Mouse (Mus musculus): ENCODE data around the gene Col10a1. TPM values are rescaled to one million over a fixed set of nuclear protein-coding genes. Genes with fewer than 3 reads are reported as not detected.
"Not testable (repeated sequence)": the region's sequence is repeated elsewhere in the genome, so short reads cannot be mapped to it uniquely, and the experiment has no call there.

Gene Col10a1
- polyA plus RNA-seq (2015; fragmentation: Nextera tagmentation; extraction: Ambion mirVana): 0.06 and 0.10 TPM in 2 replicates

GRCm38 (mm10) chr10:34389681-34390080 lies at the start of gene Col10a1:
Gene Col10a1 (plus strand): TSS chr10:34389981.
- WGBS: 57% methylated on average over 8 of the region's 8 CpGs
- ATAC-seq: no peak
- H3K4me2 ChIP-seq: no peak within 1 kb of the TSS

GRCm38 (mm10) chr10:34341014-34341413 lies 48.8 kb upstream of the Col10a1 start:
- 83% methylated on average over 6 of the region's 6 CpGs for whole genome bisulfite sequencing
- no peak for ATAC-seq
- Histone ChIP-seq H3K9ac (no peak overlapping the region), H3K4me1 (no peaks in the 10 kb centered on the region), H3K9me3 (replicated peaks) (no peaks in the 10 kb centered on the region), H3K4me3 (no peak overlapping the region), H3K36me3 (ENCODE audit: poor library complexity, severe bottlenecking) (no peaks in the 10 kb centered on the region), H3K27ac (no peak overlapping the region), H3K4me2 (no peak overlapping the region), H3K27me3 (no peaks in the 10 kb centered on the region)

More at GRCm38 (mm10) chr10:34389681-34390080, at the start of gene Col10a1:
- H3K27me3 ChIP-seq: no peaks in the 10 kb centered on the region
- H3K9me3 ChIP-seq (replicated peaks): no peaks in the 10 kb centered on the region
- no peak within 1 kb of the TSS for H3K27ac ChIP-seq
- H3K36me3 ChIP-seq (ENCODE audit: poor library complexity, severe bottlenecking): no peaks in the 10 kb centered on the region
- H3K9ac ChIP-seq: no peak within 1 kb of the TSS
- H3K4me1 ChIP-seq: no peaks in the 10 kb centered on the region
- H3K4me3 ChIP-seq: no peak within 1 kb of the TSS

GRCm38 (mm10) chr10:34341886-34342285 lies 47.9 kb upstream of the Col10a1 start:
- no peak overlapping the region for H3K9ac ChIP-seq
- no peak overlapping the region for H3K27ac ChIP-seq
- no peak for ATAC-seq
- 89% methylated on average over 1 of the region's 1 CpGs for WGBS
- no peaks in the 10 kb centered on the region for H3K27me3 ChIP-seq
- no peak overlapping the region for H3K4me3 ChIP-seq
- no peak overlapping the region for H3K4me2 ChIP-seq
- H3K9me3 ChIP-seq (replicated peaks): no peaks in the 10 kb centered on the region
- H3K36me3 ChIP-seq (ENCODE audit: poor library complexity, severe bottlenecking): no peaks in the 10 kb centered on the region
- H3K4me1 ChIP-seq: no peaks in the 10 kb centered on the region

GRCm38 (mm10) chr10:34352166-34352565 lies 37.6 kb upstream of the Col10a1 start:
- Histone ChIP-seq H3K9ac (no peak overlapping the region), H3K4me2 (no peak overlapping the region), H3K4me3 (no peak overlapping the region), H3K27me3 (no peaks in the 10 kb centered on the region), H3K4me1 (no peaks in the 10 kb centered on the region), H3K27ac (no peak overlapping the region), H3K36me3 (ENCODE audit: poor library complexity, severe bottlenecking) (no peaks in the 10 kb centered on the region), H3K9me3 (replicated peaks) (no peaks in the 10 kb centered on the region)
- 78% methylated on average over 4 of the region's 4 CpGs for WGBS
- ATAC-seq: no peak

- Histone ChIP-seq H3K4me3 (no peak overlapping the region), H3K4me2 (no peak overlapping the region), H3K27ac (no peak overlapping the region), H3K36me3 (ENCODE audit: poor library complexity, severe bottlenecking) (no peaks in the 10 kb centered on the region), H3K9me3 (replicated peaks) (no peaks in the 10 kb centered on the region), H3K27me3 (no peaks in the 10 kb centered on the region), H3K4me1 (no peaks in the 10 kb centered on the region), H3K9ac (no peak overlapping the region)
- ATAC-seq: no peak
- WGBS: 37% methylated on average over 3 of the region's 3 CpGs
Measured at GRCm38 (mm10) chr10:34358263-34358662, 31.5 kb upstream of the Col10a1 start.

GRCm38 (mm10) chr10:34363756-34364155 lies 26.0 kb upstream of the Col10a1 start:
- Histone ChIP-seq H3K27ac (no peak overlapping the region), H3K27me3 (no peaks in the 10 kb centered on the region), H3K9me3 (replicated peaks) (no peaks in the 10 kb centered on the region), H3K36me3 (ENCODE audit: poor library complexity, severe bottlenecking) (no peaks in the 10 kb centered on the region), H3K9ac (no peak overlapping the region), H3K4me2 (no peak overlapping the region), H3K4me1 (no peaks in the 10 kb centered on the region), H3K4me3 (no peak overlapping the region)
- ATAC-seq: no peak

GRCm38 (mm10) chr10:34368138-34368537 lies 21.6 kb upstream of the Col10a1 start:
- WGBS: 66% methylated on average over 5 of the region's 5 CpGs

GRCm38 (mm10) chr10:34373332-34373731 lies 16.4 kb upstream of the Col10a1 start:
- Histone ChIP-seq H3K9me3 (replicated peaks) (no peaks in the 10 kb centered on the region), H3K4me1 (no peaks in the 10 kb centered on the region), H3K27me3 (no peaks in the 10 kb centered on the region), H3K36me3 (ENCODE audit: poor library complexity, severe bottlenecking) (no peaks in the 10 kb centered on the region), H3K9ac (no peak overlapping the region), H3K4me2 (no peak overlapping the region), H3K27ac (no peak overlapping the region), H3K4me3 (no peak overlapping the region)
- WGBS: 92% methylated on average over 7 of the region's 7 CpGs
- no peak for ATAC-seq

More at GRCm38 (mm10) chr10:34368138-34368537, 21.6 kb upstream of the Col10a1 start:
- Histone ChIP-seq H3K27ac (no peak overlapping the region), H3K4me1 (no peaks in the 10 kb centered on the region), H3K4me3 (no peak overlapping the region), H3K36me3 (ENCODE audit: poor library complexity, severe bottlenecking) (no peaks in the 10 kb centered on the region), H3K4me2 (no peak overlapping the region), H3K9ac (no peak overlapping the region), H3K27me3 (no peaks in the 10 kb centered on the region), H3K9me3 (replicated peaks) (no peaks in the 10 kb centered on the region)
- ATAC-seq: no peak

GRCm38 (mm10) chr10:34385636-34386035 lies 4.1 kb upstream of the Col10a1 start:
- Histone ChIP-seq H3K4me1 (no peaks in the 10 kb centered on the region), H3K27ac (no peak overlapping the region), H3K27me3 (no peaks in the 10 kb centered on the region), H3K36me3 (ENCODE audit: poor library complexity, severe bottlenecking) (no peaks in the 10 kb centered on the region), H3K9me3 (replicated peaks) (no peaks in the 10 kb centered on the region), H3K4me3 (no peak overlapping the region), H3K4me2 (no peak overlapping the region), H3K9ac (no peak overlapping the region)
- no peak for ATAC-seq
- WGBS: 86% methylated on average over 5 of the region's 5 CpGs

GRCm38 (mm10) chr10:34396959-34397358 lies 7.2 kb downstream of the Col10a1 start:
- Histone ChIP-seq H3K4me2 (no peak overlapping the region), H3K27ac (no peak overlapping the region), H3K9me3 (replicated peaks) (no peaks in the 10 kb centered on the region), H3K4me3 (no peak overlapping the region), H3K4me1 (no peaks in the 10 kb centered on the region), H3K36me3 (ENCODE audit: poor library complexity, severe bottlenecking) (peaks cover 4% of the 10 kb centered on the region; the same call in 1 of the 2 replicates), H3K9ac (no peak overlapping the region), H3K27me3 (no peaks in the 10 kb centered on the region)
- peak; percentile 60; the same call in 1 of the 2 replicates for ATAC-seq
- 28% methylated on average over 4 of the region's 4 CpGs for WGBS

- H3K4me3 ChIP-seq: no peak overlapping the region
- no peak overlapping the region for H3K27ac ChIP-seq
- no peak overlapping the region for H3K4me2 ChIP-seq
- no peaks in the 10 kb centered on the region for H3K27me3 ChIP-seq
- no peak overlapping the region for H3K9ac ChIP-seq
- H3K9me3 ChIP-seq (replicated peaks): no peaks in the 10 kb centered on the region
- no peak for ATAC-seq
- H3K4me1 ChIP-seq: no peaks in the 10 kb centered on the region
- peaks cover 10% of the 10 kb centered on the region; the same call in 1 of the 2 replicates for H3K36me3 ChIP-seq (ENCODE audit: poor library complexity, severe bottlenecking)
Measured at GRCm38 (mm10) chr10:34399267-34399666, 9.5 kb downstream of the Col10a1 start.

GRCm38 (mm10) chr10:34418204-34418756 lies 28.5 kb downstream of the Col10a1 start, which contains the start of gene Nt5dc1:
Gene Nt5dc1 (minus strand): TSS chr10:34418552.
- H3K9ac ChIP-seq: peak within 1 kb of the TSS; percentile 71
- under 1% methylated on average over 47 of the region's 49 CpGs for WGBS
- no peaks in the 10 kb centered on the region for H3K36me3 ChIP-seq (ENCODE audit: poor library complexity, severe bottlenecking)
- H3K27me3 ChIP-seq: no peaks in the 10 kb centered on the region
- H3K27ac ChIP-seq: no peak within 1 kb of the TSS
- peak; percentile 98 for ATAC-seq
- no peaks in the 10 kb centered on the region for H3K9me3 ChIP-seq (replicated peaks)
- peak within 1 kb of the TSS; percentile 75 for H3K4me2 ChIP-seq
- H3K4me3 ChIP-seq: peak within 1 kb of the TSS; percentile 64
- H3K4me1 ChIP-seq: no peaks in the 10 kb centered on the region

GRCm38 (mm10) chr10:34418794-34419193 lies 29.0 kb downstream of the Col10a1 start:
- H3K4me1 ChIP-seq; H3K27me3 ChIP-seq; H3K27ac ChIP-seq; H3K9me3 ChIP-seq (replicated peaks); ATAC-seq; H3K36me3 ChIP-seq (ENCODE audit: poor library complexity, severe bottlenecking): not testable (repeated sequence)
- 0 out of 2 replicates have a peak overlapping the region, but pooled peaks have one; percentile 45 for H3K9ac ChIP-seq
- WGBS: 78% methylated on average over 4 of the region's 4 CpGs
- peak overlapping the region; percentile 64 for H3K4me3 ChIP-seq
- H3K4me2 ChIP-seq: peak overlapping the region; percentile 75
